Mouse (Mus musculus) heart, embryonic 14.5 days (tissue): ENCODE measurements around the gene Pigt. TPM values are rescaled to one million over a fixed set of nuclear protein-coding genes. Genes with fewer than 3 reads are reported as not detected.

ENCODE experiments used
- ATAC-seq: fragments of 200-750 bp; cut with Nextera tagmentation; 2 replicates; pipeline ENCODE4 v1.8.0; 2017; ENCODE audit warnings: low read depth, moderate TSS enrichment; ENCODE audit not compliant: insufficient number of reproducible peaks, insufficient read depth, low FRiP score
- H3K27ac ChIP-seq, 2 experiments: fragments of 200-500 bp in 1 of 2; fragments of 300-500 bp in 1 of 2; sonication (generic) in 1 of 2; replicated peaks in 1 of 2; 2 replicates each; pipeline ENCODE4 v1.5.1; 2012 to 2014; ENCODE audit warnings: low read depth in 2 of 2, low read length in 2 of 2, control low read depth in 1 of 2, mild to moderate bottlenecking in 1 of 2, mixed read lengths in 1 of 2; ENCODE audit not compliant: control insufficient read depth in 1 of 2, insufficient read depth in 1 of 2
- H3K27me3 ChIP-seq: fragments of 300-500 bp; sonication (generic); 2 replicates; pipeline ENCODE4 v1.6.1; 2014; ENCODE audit warnings: mild to moderate bottlenecking, low read length, control low read depth; ENCODE audit not compliant: control insufficient read depth, insufficient read depth
- H3K36me3 ChIP-seq: fragments of 300-500 bp; sonication (generic); 2 replicates; pipeline ENCODE4 v1.6.1; 2014; ENCODE audit warnings: mild to moderate bottlenecking, control low read depth, low read length, mixed read lengths; ENCODE audit not compliant: control insufficient read depth, insufficient read depth
- H3K4me1 ChIP-seq, 2 experiments: fragments of 200-500 bp in 1 of 2; fragments of 300-500 bp in 1 of 2; sonication (generic) in 1 of 2; 2 replicates each; pipeline ENCODE4 v1.6.1; 2012 to 2014; ENCODE audit warnings: low read length in 2 of 2, control low read depth in 1 of 2, mixed read lengths in 1 of 2; ENCODE audit not compliant: control insufficient read depth in 2 of 2, insufficient read depth in 2 of 2
- H3K4me2 ChIP-seq: fragments of 300-500 bp; sonication (generic); 2 replicates; pipeline ENCODE4 v1.6.1; 2014; ENCODE audit warnings: mild to moderate bottlenecking, low read length
- H3K4me3 ChIP-seq, 2 experiments: fragments of 200-500 bp in 1 of 2; fragments of 300-500 bp in 1 of 2; sonication (generic) in 1 of 2; 2 replicates each; pipeline ENCODE4 v1.5.1; 2012 to 2014; ENCODE audit warnings: low read length in 2 of 2, mild to moderate bottlenecking in 2 of 2, control low read depth in 1 of 2, low read depth in 1 of 2, moderate library complexity in 1 of 2; ENCODE audit not compliant: control insufficient read depth in 1 of 2, insufficient read depth in 1 of 2
- H3K9ac ChIP-seq: fragments of 300-500 bp; sonication (generic); 2 replicates; pipeline ENCODE4 v1.6.1; 2014; ENCODE audit warnings: mild to moderate bottlenecking, low read length
- H3K9me3 ChIP-seq: fragments of 300-500 bp; sonication (generic); 2 replicates; pipeline ENCODE4 v1.6.1; 2016; ENCODE audit warnings: low read length, control low read depth; ENCODE audit not compliant: control insufficient read depth
- WGBS: fragments of 180-500 bp; shearing (Covaris S2); extraction: QIAGEN DNeasy Blood & Tissue Kit; methylation state at CpG from one replicate; pipeline ENCODE4 v1.1.7; 2014; 5-methylcytosine and 5-hydroxymethylcytosine counted together
- polyA plus RNA-seq: library from polyadenylated mRNA; unstranded; fragments of >200 nt; fragmentation: Nextera tagmentation; extraction: Ambion mirVana; gene quantifications from 2 replicates; pipeline ENCODE4 v1.2.1, GENCODE M21; 2014

Gene Pigt
- polyA plus RNA-seq, 1 experiment from 2014 or later = 64.3 TPM

GRCm38 (mm10) chr2:164542132-164542531 is 44.8 kb downstream of the Pigt start:
- 76% methylated on average over 5 of the region's 5 CpGs for WGBS
- Histone ChIP-seq H3K9ac (no peak overlapping the region), H3K4me3 (no peak overlapping the region), H3K27me3 (no peaks in the 10 kb centered on the region), H3K9me3 (0 out of 2 replicates have a peak, but pooled peaks cover 3% of the 10 kb centered on the region), H3K4me2 (no peak overlapping the region), H3K36me3 (no peaks in the 10 kb centered on the region), H3K4me1 (no peaks in the 10 kb centered on the region), H3K27ac (no peak overlapping the region)
- ATAC-seq = no peak

- WGBS = 76% methylated on average over 7 of the region's 7 CpGs
Measured at GRCm38 (mm10) chr2:164542598-164542997, 45.3 kb downstream of the Pigt start.

GRCm38 (mm10) chr2:164543745-164544144 is 46.4 kb downstream of the Pigt start:
- no peak overlapping the region for H3K4me3 ChIP-seq
- WGBS = 62% methylated on average over 2 of the region's 2 CpGs

More at GRCm38 (mm10) chr2:164542598-164542997, 45.3 kb downstream of the Pigt start:
- no peak overlapping the region for H3K27ac ChIP-seq
- no peaks in the 10 kb centered on the region for H3K36me3 ChIP-seq
- ATAC-seq = no peak
- 0 out of 2 replicates have a peak, but pooled peaks cover 3% of the 10 kb centered on the region for H3K9me3 ChIP-seq
- H3K9ac ChIP-seq = no peak overlapping the region
- H3K4me3 ChIP-seq = no peak overlapping the region
- no peaks in the 10 kb centered on the region for H3K27me3 ChIP-seq
- no peak overlapping the region for H3K4me2 ChIP-seq
- H3K4me1 ChIP-seq = no peaks in the 10 kb centered on the region

GRCm38 (mm10) chr2:164544454-164545097 is 47.3 kb downstream of the Pigt start:
- Histone ChIP-seq H3K9ac (no peak overlapping the region), H3K9me3 (0 out of 2 replicates have a peak, but pooled peaks cover 3% of the 10 kb centered on the region), H3K27ac (no peak overlapping the region), H3K4me3 (no peak overlapping the region), H3K27me3 (no peaks in the 10 kb centered on the region), H3K4me2 (no peak overlapping the region), H3K4me1 (no peaks in the 10 kb centered on the region), H3K36me3 (no peaks in the 10 kb centered on the region)
- WGBS = 39% methylated on average over 5 of the region's 5 CpGs
- no peak for ATAC-seq

More at GRCm38 (mm10) chr2:164543745-164544144, 46.4 kb downstream of the Pigt start:
- ATAC-seq = no peak
- Histone ChIP-seq H3K27ac (no peak overlapping the region), H3K4me1 (no peaks in the 10 kb centered on the region), H3K4me2 (no peak overlapping the region), H3K36me3 (no peaks in the 10 kb centered on the region), H3K27me3 (no peaks in the 10 kb centered on the region), H3K9ac (no peak overlapping the region), H3K9me3 (0 out of 2 replicates have a peak, but pooled peaks cover 3% of the 10 kb centered on the region)

- H3K27ac ChIP-seq = no peak overlapping the region
- no peak overlapping the region for H3K4me2 ChIP-seq
- 30% methylated on average over 4 of the region's 4 CpGs for WGBS
- peaks cover 4% of the 10 kb centered on the region; the same call in 1 of the 2 replicates for H3K27me3 ChIP-seq
- no peaks in the 10 kb centered on the region for H3K36me3 ChIP-seq
- no peaks in the 10 kb centered on the region for H3K4me1 ChIP-seq
- H3K4me3 ChIP-seq = no peak overlapping the region
- no peak for ATAC-seq
- no peak overlapping the region for H3K9ac ChIP-seq
- H3K9me3 ChIP-seq = no peaks in the 10 kb centered on the region
Measured at GRCm38 (mm10) chr2:164549338-164549737, 52.0 kb downstream of the Pigt start.

- 23% methylated on average over 10 of the region's 10 CpGs for WGBS
- ATAC-seq = no peak
- Histone ChIP-seq H3K36me3 (no peaks in the 10 kb centered on the region), H3K4me3 (no peak overlapping the region), H3K9me3 (no peaks in the 10 kb centered on the region), H3K27me3 (peaks cover 4% of the 10 kb centered on the region; the same call in 1 of the 2 replicates), H3K4me2 (no peak overlapping the region), H3K4me1 (no peaks in the 10 kb centered on the region), H3K9ac (no peak overlapping the region), H3K27ac (no peak overlapping the region)
Measured at GRCm38 (mm10) chr2:164549963-164550894, 52.9 kb downstream of the Pigt start.

- H3K4me2 ChIP-seq = no peak overlapping the region
- H3K36me3 ChIP-seq = no peaks in the 10 kb centered on the region
- H3K9ac ChIP-seq = no peak overlapping the region
- no peak for ATAC-seq
- H3K4me3 ChIP-seq = no peak overlapping the region
- no peaks in the 10 kb centered on the region for H3K4me1 ChIP-seq
- H3K27me3 ChIP-seq = peaks cover 4% of the 10 kb centered on the region; the same call in 1 of the 2 replicates
- H3K27ac ChIP-seq = no peak overlapping the region
- 60% methylated on average over 2 of the region's 2 CpGs for WGBS
- no peaks in the 10 kb centered on the region for H3K9me3 ChIP-seq
Measured at GRCm38 (mm10) chr2:164550895-164551269, 53.6 kb downstream of the Pigt start.
